Mouse (Mus musculus) testis, adult 2 months (tissue): ENCODE data around the gene Rbl1. TPM values are rescaled to one million over a fixed set of nuclear protein-coding genes. Genes with fewer than 3 reads are reported as not detected.

ENCODE experiments used
- H3K27ac ChIP-seq: fragments of 200-500 bp; 2 replicates; pipeline ENCODE4 v1.5.1; 2012; ENCODE audit warnings: low read depth, low read length; ENCODE audit not compliant: control insufficient read depth, insufficient read depth
- H3K27me3 ChIP-seq: fragments of 200-500 bp; 2 replicates; pipeline ENCODE4 v1.6.1; 2012; ENCODE audit warnings: mild to moderate bottlenecking, low read length, moderate library complexity; ENCODE audit not compliant: control insufficient read depth, insufficient read depth
- H3K36me3 ChIP-seq: fragments of 200-500 bp; 2 replicates; pipeline ENCODE4 v1.6.1; 2012; ENCODE audit warnings: mild to moderate bottlenecking, low read length; ENCODE audit not compliant: control insufficient read depth, insufficient read depth
- H3K4me1 ChIP-seq: fragments of 200-500 bp; 2 replicates; pipeline ENCODE4 v1.6.1; 2012; ENCODE audit warnings: low read length; ENCODE audit not compliant: control insufficient read depth, insufficient read depth
- H3K4me3 ChIP-seq: fragments of 200-500 bp; 2 replicates; pipeline ENCODE4 v1.5.1; 2012; ENCODE audit warnings: low read depth, mild to moderate bottlenecking, low read length, moderate library complexity, mixed read lengths; ENCODE audit not compliant: control insufficient read depth
- CTCF ChIP-seq: fragments of 200-500 bp; IDR thresholded peaks from 2 replicates; pipeline ENCODE4 v1.5.1; 2012; ENCODE audit warnings: low read depth, mild to moderate bottlenecking, inconsistent platforms, low read length, moderate library complexity; ENCODE audit not compliant: control insufficient read depth, insufficient read depth, insufficient replicate concordance
- POLR2A ChIP-seq: fragments of 200-500 bp; IDR thresholded peaks from 2 replicates; pipeline ENCODE4 v1.6.1; 2012; ENCODE audit warnings: low read depth, mild to moderate bottlenecking, inconsistent platforms, low read length, moderate library complexity; ENCODE audit not compliant: control insufficient read depth
- polyA plus RNA-seq: library from polyadenylated mRNA; depleted of rRNA; stranded (reverse); fragments of >200 nt; gene quantifications from 2 replicates; pipeline ENCODE4 v1.2.3, GENCODE M21; 2012

The Rbl1 gene
- polyA plus RNA-seq, 1 experiment, result 8.4 TPM

DNA sequence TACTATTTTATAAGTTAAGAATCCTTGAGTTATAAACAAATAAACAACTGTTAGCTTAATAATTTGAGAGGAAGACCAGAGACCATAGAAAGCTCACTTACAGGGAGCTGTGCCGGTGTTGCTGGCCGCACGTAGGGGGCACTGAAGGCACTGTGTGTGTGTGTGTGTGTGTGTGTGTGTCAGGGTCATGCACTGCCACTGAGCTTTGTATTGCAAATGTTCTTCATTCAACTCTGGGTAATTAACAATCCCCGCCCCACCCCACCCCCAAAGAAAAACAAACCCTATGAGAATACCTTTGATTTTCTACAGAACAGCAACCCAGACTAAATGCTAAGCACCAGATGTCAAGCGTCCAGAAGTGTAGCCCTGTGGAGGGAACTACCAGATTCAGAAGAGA lies 17.8 kb downstream of the Rbl1 start:
- H3K36me3 ChIP-seq, result peaks cover 3% of the 10 kb centered on the region
- no peak overlapping the region for H3K27ac ChIP-seq
- no peak overlapping the region for H3K4me3 ChIP-seq
- H3K4me1 ChIP-seq, result no peaks in the 10 kb centered on the region
- no peaks in the 10 kb centered on the region for H3K27me3 ChIP-seq
- no peak for TF ChIP-seq POLR2A
- no peak for TF ChIP-seq CTCF

DNA sequence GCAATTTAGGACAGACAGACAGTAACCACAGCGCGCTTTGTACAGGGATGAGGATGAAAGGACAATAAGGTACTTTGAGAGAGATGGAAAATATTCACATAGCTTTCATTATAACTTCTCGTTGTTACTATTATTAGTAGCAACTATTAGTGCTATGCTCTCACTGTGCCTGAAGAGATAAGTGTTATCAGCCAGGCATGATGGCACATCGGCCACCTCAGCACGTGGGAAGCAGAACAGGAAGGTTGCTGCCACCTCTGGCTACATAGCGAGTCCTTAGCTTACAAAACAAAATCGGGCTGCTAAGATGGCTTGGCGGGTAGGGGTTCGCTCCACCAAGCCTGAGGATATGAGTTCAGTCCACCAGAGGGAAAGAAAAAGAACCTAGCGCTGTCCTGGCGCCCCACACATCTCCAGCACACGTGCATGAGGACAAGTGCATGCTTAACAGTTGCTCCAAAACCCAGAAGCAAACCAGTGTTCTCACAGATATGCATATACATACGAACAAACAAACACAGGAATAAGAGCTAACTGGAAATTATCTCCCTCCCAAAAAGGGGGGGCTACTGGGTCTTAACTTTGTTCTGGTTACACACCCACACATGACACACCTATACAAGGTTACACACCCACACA lies 19.2 kb downstream of the Rbl1 start:
- TF ChIP-seq CTCF, result no peak
- no peak for TF ChIP-seq POLR2A
- H3K27ac ChIP-seq, result no peak overlapping the region
- peaks cover 1% of the 10 kb centered on the region; the same call in 1 of the 2 replicates for H3K36me3 ChIP-seq
- H3K27me3 ChIP-seq, result no peaks in the 10 kb centered on the region
- no peak overlapping the region for H3K4me3 ChIP-seq
- no peaks in the 10 kb centered on the region for H3K4me1 ChIP-seq

DNA sequence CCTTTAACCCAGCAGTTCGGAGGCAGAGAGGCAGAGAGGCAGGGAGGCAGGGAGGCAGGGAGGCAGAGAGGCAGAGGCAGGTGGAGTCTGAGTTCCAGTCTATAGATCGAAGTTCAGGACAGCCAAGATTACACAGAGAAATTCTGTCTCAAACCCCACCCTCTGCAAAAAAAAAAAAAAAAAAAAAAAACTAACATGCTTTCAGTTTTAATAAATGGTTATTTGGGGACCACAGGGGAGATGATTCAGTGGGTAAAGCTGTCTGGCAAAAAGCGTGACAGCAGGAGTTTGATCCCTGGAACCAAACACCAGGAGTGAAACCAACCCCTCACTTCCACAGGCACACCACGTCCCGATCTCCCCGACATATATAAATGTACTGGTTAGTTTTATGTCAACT lies 26.2 kb downstream of the Rbl1 start:
- TF ChIP-seq CTCF (no peak), POLR2A (no peak)
- H3K4me3 ChIP-seq, result no peak overlapping the region
- no peaks in the 10 kb centered on the region; the same call in 1 of the 2 replicates for H3K36me3 ChIP-seq
- H3K27me3 ChIP-seq, result no peaks in the 10 kb centered on the region
- H3K27ac ChIP-seq, result no peak overlapping the region
- H3K4me1 ChIP-seq, result no peaks in the 10 kb centered on the region

DNA sequence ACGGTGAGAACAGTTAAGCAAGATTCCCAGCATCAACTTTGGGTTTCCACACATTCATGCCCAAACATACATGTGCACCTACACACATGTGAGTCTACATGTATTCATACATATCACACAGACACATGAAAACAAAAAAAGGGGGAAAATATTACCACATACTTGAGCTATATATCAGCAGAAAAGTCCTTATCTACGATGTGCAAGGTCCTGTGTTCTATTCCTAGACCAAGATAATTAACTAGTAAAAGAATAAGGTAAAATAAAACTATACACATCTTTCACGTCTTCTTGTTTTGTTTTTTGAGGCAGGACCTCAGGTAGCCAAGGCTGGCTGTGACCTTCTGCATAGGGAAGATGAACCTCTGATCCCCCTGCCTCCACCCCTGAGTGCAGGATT lies 28.1 kb downstream of the Rbl1 start:
- TF ChIP-seq CTCF, result no peak
- no peak for TF ChIP-seq POLR2A
- no peak overlapping the region for H3K27ac ChIP-seq
- H3K4me3 ChIP-seq, result no peak overlapping the region
- H3K4me1 ChIP-seq, result no peaks in the 10 kb centered on the region
- no peaks in the 10 kb centered on the region for H3K27me3 ChIP-seq
- no peaks in the 10 kb centered on the region; the same call in 1 of the 2 replicates for H3K36me3 ChIP-seq

DNA sequence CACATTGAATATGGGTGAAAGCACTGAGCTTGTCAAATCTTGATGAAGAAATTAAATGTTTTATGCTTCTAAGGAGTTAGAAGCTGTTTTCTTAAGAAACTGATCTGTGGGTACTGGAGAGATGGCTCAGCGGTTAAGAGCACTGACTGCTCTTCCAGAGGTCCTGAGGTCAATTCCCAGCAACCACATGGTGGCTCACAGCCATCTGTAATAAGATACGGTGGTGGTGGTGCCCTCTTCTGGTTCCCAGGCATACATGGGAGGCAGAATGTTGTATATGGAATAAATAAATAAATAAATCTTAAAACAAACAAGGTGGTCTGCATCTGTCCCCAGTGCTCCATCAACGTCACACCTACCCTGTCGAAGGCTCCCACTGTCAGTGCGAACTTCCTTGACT lies 29.9 kb downstream of the Rbl1 start:
- TF ChIP-seq CTCF (no peak), POLR2A (no peak)
- H3K4me3 ChIP-seq, result no peak overlapping the region
- no peaks in the 10 kb centered on the region for H3K4me1 ChIP-seq
- no peak overlapping the region for H3K27ac ChIP-seq
- peaks cover 3% of the 10 kb centered on the region; the same call in 1 of the 2 replicates for H3K36me3 ChIP-seq
- no peaks in the 10 kb centered on the region for H3K27me3 ChIP-seq

DNA sequence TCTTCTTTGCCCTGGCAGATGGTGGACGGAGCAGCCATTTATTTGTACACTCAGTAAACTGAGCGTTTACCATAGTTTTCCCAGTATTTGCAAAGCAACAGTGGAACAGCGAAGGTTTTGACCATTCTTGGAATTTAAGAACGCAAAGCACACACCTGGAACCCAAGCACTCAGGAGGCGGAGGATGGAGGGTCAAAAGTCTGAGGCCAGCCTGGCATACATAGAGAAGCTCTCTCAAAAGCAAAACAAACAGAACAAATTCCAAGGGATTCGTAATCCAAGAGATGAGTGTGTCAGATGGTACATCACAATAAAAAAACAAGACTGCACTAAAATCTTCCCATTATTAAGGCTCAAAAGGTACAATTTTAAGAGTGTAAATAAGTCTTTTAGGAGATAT lies 30.8 kb downstream of the Rbl1 start:
- no peak overlapping the region for H3K4me3 ChIP-seq
- no peaks in the 10 kb centered on the region for H3K4me1 ChIP-seq
- TF ChIP-seq POLR2A, result no peak
- TF ChIP-seq CTCF, result no peak
- no peaks in the 10 kb centered on the region for H3K27me3 ChIP-seq
- H3K27ac ChIP-seq, result no peak overlapping the region
- H3K36me3 ChIP-seq, result peaks cover 3% of the 10 kb centered on the region; the same call in 1 of the 2 replicates

DNA sequence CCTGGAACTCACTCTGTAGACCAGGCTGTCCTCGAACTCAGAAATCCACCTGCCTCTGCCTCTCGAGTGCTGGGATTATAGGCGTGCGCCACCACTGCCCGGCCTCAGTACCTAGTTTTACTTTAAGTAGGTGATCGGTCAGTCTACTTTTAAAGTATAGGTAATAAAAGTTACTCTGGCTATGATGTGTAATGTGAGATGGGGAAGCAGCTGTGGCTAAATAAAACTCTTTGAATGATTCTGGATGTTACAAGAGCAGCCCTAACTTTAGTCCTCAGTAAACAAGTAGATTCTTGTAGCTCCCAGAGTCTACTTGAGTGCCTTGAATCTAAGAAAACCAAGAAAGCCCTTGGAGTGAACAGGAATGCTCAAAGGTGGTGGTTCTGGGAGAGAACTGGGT lies 31.4 kb downstream of the Rbl1 start:
- Histone ChIP-seq H3K27me3 (no peaks in the 10 kb centered on the region), H3K27ac (no peak overlapping the region), H3K4me3 (no peak overlapping the region), H3K4me1 (no peaks in the 10 kb centered on the region), H3K36me3 (peaks cover 3% of the 10 kb centered on the region; the same call in 1 of the 2 replicates)
- TF ChIP-seq POLR2A (no peak), CTCF (no peak)

DNA sequence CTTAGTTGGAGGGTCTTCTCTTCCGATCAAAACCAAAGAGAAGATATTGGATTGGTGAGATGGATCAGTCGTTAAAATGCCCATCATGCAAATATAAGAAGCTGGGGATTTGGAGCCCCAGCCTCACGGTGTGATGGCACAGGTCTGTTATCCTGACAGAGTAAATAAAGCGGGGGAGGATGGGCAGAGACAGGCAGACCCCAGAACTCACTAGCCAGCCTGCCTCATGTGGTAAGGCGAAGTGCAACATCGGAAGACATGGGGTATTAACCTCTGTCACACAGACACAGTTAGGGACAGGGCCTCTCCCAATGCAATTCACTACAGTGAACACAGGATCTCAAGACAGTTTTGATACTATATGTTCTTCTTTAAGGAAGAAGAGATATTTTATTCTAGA lies 33.7 kb downstream of the Rbl1 start:
- H3K27ac ChIP-seq, result no peak overlapping the region
- no peaks in the 10 kb centered on the region for H3K4me1 ChIP-seq
- no peaks in the 10 kb centered on the region for H3K27me3 ChIP-seq
- TF ChIP-seq POLR2A, result no peak
- no peak for TF ChIP-seq CTCF
- H3K4me3 ChIP-seq, result no peak overlapping the region
- H3K36me3 ChIP-seq, result peaks cover 3% of the 10 kb centered on the region; the same call in 1 of the 2 replicates
